Mouse (Mus musculus) cerebellum, adult 2 months (tissue): ENCODE measurements around the gene Prnd.

Source experiments
- CTCF ChIP-seq: fragments of 200-500 bp; IDR thresholded peaks from 2 replicates; pipeline ENCODE4 v1.5.1; 2011; ENCODE audit warnings: low read depth, mild to moderate bottlenecking, control low read depth, low read length, moderate library complexity, borderline replicate concordance; ENCODE audit not compliant: insufficient read depth
- POLR2A ChIP-seq: fragments of 200-500 bp; IDR thresholded peaks from 2 replicates; pipeline ENCODE4 v1.6.1; 2011; ENCODE audit warnings: low read length, control low read depth, borderline replicate concordance; ENCODE audit not compliant: insufficient read depth

- TF ChIP-seq CTCF = no peak
- peak; percentile 97 for TF ChIP-seq POLR2A
Observed at GRCm38 (mm10) chr2:131909683-131910572, 40.7 kb upstream of the Prnd start, which contains the start of the genes Prnp and Prn.
